Mouse (Mus musculus): ENCODE measurements around the gene Fbxw11. TPM values are rescaled to one million over a fixed set of nuclear protein-coding genes. Genes with fewer than 3 reads are reported as not detected.

Fbxw11 gene
- polyA plus RNA-seq, 1 experiment from 2014 or later = 19.2 TPM

DNA sequence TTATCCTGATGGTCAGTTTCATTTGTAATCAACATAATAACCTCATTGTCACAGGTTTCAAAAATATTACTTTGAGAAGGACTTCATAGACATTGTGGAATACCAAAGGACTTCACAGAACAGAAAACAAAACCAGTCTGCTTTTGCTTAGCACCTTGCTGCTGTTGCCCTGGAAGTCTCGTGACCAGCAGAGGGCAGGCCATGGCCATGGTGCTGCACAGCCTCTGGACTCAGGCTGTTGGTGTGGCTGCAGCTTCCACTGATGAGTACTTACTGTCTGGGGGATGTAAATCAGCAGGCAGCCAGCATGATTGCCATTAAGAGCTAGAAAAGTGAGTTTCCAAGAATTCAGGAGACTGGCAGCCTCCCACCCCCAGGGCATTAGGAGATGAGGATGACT lies 16.8 kb upstream of the Fbxw11 start:
- Histone ChIP-seq H3K36me3 (peaks cover 11% of the 10 kb centered on the region; the same call in 1 of the 2 replicates), H3K9ac (no peak overlapping the region), H3K4me3 (replicated peaks) (no peak overlapping the region), H3K4me2 (no peak overlapping the region), H3K27ac (no peak overlapping the region), H3K9me3 (replicated peaks) (no peaks in the 10 kb centered on the region), H3K27me3 (no peaks in the 10 kb centered on the region), H3K4me1 (replicated peaks) (no peaks in the 10 kb centered on the region)
- ATAC-seq (ENCODE audit: low read depth) (no peak), DNase-seq (no peak)
- WGBS (ENCODE audit: insufficient replicate concordance) = 20% methylated on average over 1 of the region's 1 CpGs

DNA sequence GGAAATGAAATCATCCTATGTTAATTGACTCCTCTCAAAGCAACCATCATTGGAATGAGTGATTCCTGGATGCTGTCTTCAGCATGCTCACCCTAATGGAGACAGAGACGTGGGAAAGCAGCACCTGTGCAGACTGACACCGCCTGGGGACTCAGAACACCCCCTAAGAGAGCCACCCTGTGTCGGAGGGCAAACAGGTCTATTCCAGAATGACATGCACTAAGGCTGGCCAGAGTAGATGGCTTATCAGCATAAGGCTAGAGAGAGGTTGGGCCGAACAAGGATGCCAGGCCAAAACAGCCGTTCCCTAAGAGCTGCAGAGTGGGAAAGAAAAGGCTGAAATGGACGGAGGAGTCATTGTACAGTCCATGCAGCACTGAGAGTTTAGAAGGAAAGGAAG lies 16.4 kb upstream of the Fbxw11 start:
- Histone ChIP-seq H3K27me3 (no peaks in the 10 kb centered on the region), H3K4me2 (no peak overlapping the region), H3K4me1 (replicated peaks) (no peaks in the 10 kb centered on the region), H3K9ac (no peak overlapping the region), H3K36me3 (peaks cover 11% of the 10 kb centered on the region; the same call in 1 of the 2 replicates), H3K27ac (no peak overlapping the region), H3K4me3 (replicated peaks) (no peak overlapping the region), H3K9me3 (replicated peaks) (no peaks in the 10 kb centered on the region)
- 65% methylated on average over 6 of the region's 6 CpGs for WGBS (ENCODE audit: insufficient replicate concordance)
- no peak for ATAC-seq (ENCODE audit: low read depth)
- DNase-seq = no peak

DNA sequence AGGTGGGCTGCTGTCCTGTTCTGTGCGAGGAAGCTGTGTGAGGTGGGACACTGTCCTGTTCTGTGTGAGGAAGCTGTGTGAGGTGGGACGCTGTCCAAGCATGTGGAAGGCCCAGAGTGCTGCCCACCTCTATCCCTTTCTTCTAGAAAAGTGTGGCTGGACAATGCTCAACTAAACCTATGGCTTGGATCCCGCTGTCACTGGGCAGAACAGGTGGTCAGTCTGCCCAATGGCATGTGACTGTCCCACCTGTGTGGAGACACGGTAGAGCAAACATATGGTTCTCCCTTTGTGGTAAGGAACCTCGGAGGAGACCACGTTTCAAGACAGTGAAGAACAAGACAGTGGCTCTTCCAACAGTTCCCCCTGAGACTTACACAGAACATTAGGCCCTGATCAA lies 14.6 kb upstream of the Fbxw11 start:
- H3K36me3 ChIP-seq = no peaks in the 10 kb centered on the region
- DNase-seq (no peak), ATAC-seq (ENCODE audit: low read depth) (no peak)
- no peak overlapping the region for H3K27ac ChIP-seq
- H3K4me1 ChIP-seq (replicated peaks) = no peaks in the 10 kb centered on the region
- WGBS (ENCODE audit: insufficient replicate concordance) = 45% methylated on average over 6 of the region's 6 CpGs
- no peak overlapping the region for H3K4me3 ChIP-seq (replicated peaks)
- no peak overlapping the region for H3K4me2 ChIP-seq
- H3K9ac ChIP-seq = no peak overlapping the region
- H3K27me3 ChIP-seq = no peaks in the 10 kb centered on the region
- H3K9me3 ChIP-seq (replicated peaks) = no peaks in the 10 kb centered on the region

DNA sequence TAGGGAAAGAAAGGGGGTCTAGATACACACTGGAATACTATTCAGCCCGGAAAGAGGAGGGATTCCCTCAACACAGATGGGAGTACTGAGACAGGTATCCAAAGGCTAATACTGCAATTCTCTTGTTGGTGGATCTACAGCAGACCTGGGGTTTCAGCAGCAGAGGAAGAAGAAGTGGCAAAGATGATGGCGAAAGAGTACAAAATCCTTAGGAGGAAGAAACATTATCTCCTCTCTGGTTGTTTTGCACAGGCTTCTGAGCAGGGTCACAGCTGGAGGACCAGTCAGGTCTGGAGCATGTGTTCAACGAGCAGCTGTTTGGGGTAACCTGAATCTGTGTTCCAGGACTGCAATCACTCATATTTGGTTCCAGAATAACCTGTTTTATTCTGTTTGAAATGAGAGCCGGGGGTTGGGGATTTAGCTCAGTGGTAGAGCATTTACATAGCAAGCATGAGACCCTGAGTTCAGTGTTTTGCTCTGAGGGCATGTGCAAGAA lies 12.8 kb upstream of the Fbxw11 start:
- H3K4me3 ChIP-seq (replicated peaks) = no peak overlapping the region
- no peak for DNase-seq
- H3K27me3 ChIP-seq = no peaks in the 10 kb centered on the region
- peaks cover 7% of the 10 kb centered on the region for H3K4me1 ChIP-seq (replicated peaks)
- H3K36me3 ChIP-seq = no peaks in the 10 kb centered on the region
- ATAC-seq (ENCODE audit: low read depth) = no peak
- H3K4me2 ChIP-seq = no peak overlapping the region
- H3K9me3 ChIP-seq (replicated peaks) = no peaks in the 10 kb centered on the region
- 52% methylated on average over 4 of the region's 4 CpGs for WGBS (ENCODE audit: insufficient replicate concordance)
- no peak overlapping the region for H3K9ac ChIP-seq
- no peak overlapping the region for H3K27ac ChIP-seq

DNA sequence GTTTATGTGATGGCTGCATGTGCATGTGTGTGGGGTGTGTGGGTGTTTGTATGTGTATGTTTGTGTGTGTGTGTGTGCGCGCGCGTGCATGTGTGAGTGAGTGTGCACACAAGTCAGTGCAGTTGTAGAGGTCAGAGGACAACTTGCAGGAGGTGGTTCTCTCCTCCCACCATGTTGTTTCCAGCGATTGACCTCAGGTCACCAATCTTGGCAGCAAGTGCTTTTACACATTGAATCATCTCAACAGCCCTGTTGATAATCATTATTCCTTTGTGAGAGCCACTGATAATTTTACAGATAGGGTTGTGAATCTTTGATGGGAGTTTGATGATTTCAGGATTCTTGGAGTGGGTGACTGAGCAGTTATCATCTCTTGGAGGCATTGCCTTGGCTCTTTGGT lies 9.9 kb upstream of the Fbxw11 start:
- WGBS (ENCODE audit: insufficient replicate concordance) = 94% methylated on average over 5 of the region's 5 CpGs
- Histone ChIP-seq H3K27ac (no peak overlapping the region), H3K9ac (no peak overlapping the region), H3K4me3 (replicated peaks) (no peak overlapping the region), H3K36me3 (no peaks in the 10 kb centered on the region), H3K27me3 (no peaks in the 10 kb centered on the region), H3K4me1 (replicated peaks) (peaks cover 28% of the 10 kb centered on the region), H3K4me2 (no peak overlapping the region), H3K9me3 (replicated peaks) (no peaks in the 10 kb centered on the region)
- DNase-seq = no peak
- ATAC-seq (ENCODE audit: low read depth) = no peak

DNA sequence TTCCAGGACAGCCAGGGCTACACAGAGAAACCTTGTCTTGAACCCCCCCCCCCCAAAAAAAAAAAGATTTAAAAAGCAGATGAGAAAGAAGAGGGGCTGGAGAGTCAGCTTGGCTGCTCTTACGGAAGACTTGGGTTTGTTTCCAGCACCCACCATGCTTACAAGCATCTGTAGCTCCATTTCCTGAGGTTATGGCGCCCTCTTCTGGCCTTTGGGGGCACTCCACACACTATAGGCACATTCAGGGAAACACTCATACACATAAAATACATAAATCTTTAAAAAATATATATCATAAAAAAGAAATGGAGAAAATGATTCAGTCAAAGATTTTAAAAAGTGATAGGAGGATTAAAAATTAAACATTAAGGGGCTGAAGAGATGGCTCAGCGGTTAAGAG lies 9.0 kb upstream of the Fbxw11 start:
- Histone ChIP-seq H3K9me3 (replicated peaks) (no peaks in the 10 kb centered on the region), H3K27ac (no peak overlapping the region), H3K4me1 (replicated peaks) (peaks cover 33% of the 10 kb centered on the region), H3K4me2 (no peak overlapping the region), H3K4me3 (replicated peaks) (no peak overlapping the region), H3K27me3 (no peaks in the 10 kb centered on the region), H3K9ac (no peak overlapping the region), H3K36me3 (no peaks in the 10 kb centered on the region)
- ATAC-seq (ENCODE audit: low read depth) (no peak), DNase-seq (no peak)
- 59% methylated on average over 3 of the region's 3 CpGs for WGBS (ENCODE audit: insufficient replicate concordance)

DNA sequence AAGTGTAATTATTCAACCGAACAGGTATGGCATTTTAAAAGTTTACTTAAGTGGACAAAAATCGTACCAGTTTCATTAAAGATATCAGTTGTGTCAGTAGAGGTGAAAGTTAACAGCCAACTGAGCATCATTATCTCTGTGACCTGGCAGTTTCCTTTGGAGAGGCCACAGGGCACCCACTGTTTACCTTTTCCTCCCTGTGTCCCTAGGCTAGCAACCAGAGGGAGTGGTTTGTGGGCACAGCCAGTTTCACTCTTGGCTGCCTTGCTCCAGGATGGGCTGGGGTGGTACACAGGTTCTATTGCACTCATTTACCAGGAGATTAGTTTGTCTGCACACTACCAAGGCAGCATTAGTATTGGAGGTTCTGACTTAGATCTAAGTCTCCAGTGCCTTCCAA lies 8.4 kb upstream of the Fbxw11 start:
- WGBS (ENCODE audit: insufficient replicate concordance) = 43% methylated on average over 2 of the region's 2 CpGs
- DNase-seq (no peak), ATAC-seq (ENCODE audit: low read depth) (0 out of 2 replicates have a peak, but pooled peaks have one; percentile 43)
- Histone ChIP-seq H3K9me3 (replicated peaks) (no peaks in the 10 kb centered on the region), H3K27me3 (no peaks in the 10 kb centered on the region), H3K9ac (no peak overlapping the region), H3K36me3 (no peaks in the 10 kb centered on the region), H3K4me1 (replicated peaks) (peaks cover 36% of the 10 kb centered on the region), H3K27ac (peak overlapping the region; percentile 54), H3K4me2 (no peak overlapping the region), H3K4me3 (replicated peaks) (no peak overlapping the region)

DNA sequence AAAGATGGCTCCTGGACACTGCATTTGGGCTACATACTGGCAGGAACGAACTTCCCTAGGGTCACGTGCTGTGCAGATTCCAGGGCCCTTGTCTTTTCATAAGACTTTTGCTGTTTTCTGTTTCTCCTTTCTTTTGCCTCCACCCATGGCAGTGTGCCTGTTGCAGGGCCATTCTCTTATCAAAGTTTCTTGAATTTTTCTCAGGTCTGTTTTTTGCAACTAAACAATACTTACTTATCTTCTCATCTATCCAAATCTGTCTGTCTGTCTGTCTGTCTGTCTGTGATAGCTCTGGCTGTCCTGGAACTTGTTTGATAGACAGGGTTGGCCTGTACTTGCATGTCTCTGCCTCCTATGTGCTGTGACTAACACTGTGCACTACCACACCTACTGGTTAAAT lies 7.7 kb upstream of the Fbxw11 start:
- Histone ChIP-seq H3K27me3 (no peaks in the 10 kb centered on the region), H3K36me3 (no peaks in the 10 kb centered on the region), H3K4me3 (replicated peaks) (no peak overlapping the region), H3K4me1 (replicated peaks) (peaks cover 37% of the 10 kb centered on the region), H3K9me3 (replicated peaks) (no peaks in the 10 kb centered on the region), H3K27ac (peak overlapping the region; percentile 54), H3K9ac (no peak overlapping the region), H3K4me2 (no peak overlapping the region)
- 31% methylated on average over 2 of the region's 2 CpGs for WGBS (ENCODE audit: insufficient replicate concordance)
- DNase-seq (no peak), ATAC-seq (ENCODE audit: low read depth) (peak; percentile 66)

DNA sequence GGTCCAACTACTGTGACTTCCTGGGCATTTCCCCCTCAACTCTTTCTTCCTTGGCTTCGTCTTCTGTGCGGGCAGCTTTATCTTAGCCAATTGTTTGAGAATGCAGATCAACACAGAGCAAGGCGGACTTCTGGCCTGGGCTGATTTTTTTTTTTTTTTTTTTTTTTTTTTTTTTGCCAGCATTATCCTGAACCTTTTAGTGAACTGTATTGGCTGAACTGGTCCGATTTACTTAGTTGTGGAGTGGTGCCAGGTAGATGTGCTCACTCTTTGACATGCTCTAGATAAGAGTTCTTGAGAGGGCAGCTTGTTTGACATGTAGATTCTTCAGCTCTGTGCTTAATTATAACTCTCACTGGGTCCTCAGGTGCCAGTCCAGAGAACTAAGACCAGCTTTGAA lies 6.2 kb upstream of the Fbxw11 start:
- Histone ChIP-seq H3K4me2 (no peak overlapping the region), H3K9ac (no peak overlapping the region), H3K36me3 (no peaks in the 10 kb centered on the region), H3K4me1 (replicated peaks) (peaks cover 51% of the 10 kb centered on the region), H3K9me3 (replicated peaks) (no peaks in the 10 kb centered on the region), H3K27ac (no peak overlapping the region), H3K27me3 (no peaks in the 10 kb centered on the region), H3K4me3 (replicated peaks) (no peak overlapping the region)
- DNase-seq = no peak
- WGBS (ENCODE audit: insufficient replicate concordance) = 18% methylated on average over 4 of the region's 4 CpGs
- no peak for ATAC-seq (ENCODE audit: low read depth)

DNA sequence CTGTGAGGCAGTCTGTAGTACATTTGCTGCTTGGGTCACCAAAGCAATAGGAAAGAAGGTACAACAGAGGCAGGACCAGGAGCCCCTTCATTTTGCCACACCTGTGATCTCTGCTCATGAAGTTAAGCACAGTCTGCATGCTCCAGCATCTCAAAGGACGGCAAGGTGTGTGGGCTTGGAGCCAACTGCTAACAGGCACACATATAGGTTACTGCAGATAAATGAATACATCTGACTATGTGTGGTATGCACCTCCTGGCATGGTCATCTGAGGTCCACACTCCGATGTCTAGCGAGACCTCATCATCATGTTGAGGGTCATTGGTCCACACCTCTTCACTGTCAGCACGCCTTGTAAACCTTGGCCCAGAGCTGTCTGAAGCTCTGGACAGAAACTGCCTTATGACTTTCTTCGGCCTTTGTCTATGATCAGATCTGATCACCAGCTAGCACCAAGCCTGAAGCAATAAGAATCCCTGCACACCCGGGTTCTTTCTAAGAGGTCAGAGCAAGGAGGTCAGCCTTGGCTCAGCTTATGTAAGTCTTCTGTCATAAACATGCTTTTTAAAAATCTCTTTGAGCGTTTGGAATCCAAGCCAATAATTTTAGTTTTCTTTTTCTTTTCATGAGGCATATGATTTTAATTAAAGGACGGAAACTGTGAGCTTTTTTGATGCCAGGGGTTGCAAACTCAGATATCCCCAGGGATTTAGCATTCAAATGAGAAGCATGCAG lies 3.8 kb upstream of the Fbxw11 start:
- H3K4me1 ChIP-seq (replicated peaks) = peaks cover 62% of the 10 kb centered on the region
- no peaks in the 10 kb centered on the region for H3K36me3 ChIP-seq
- no peak overlapping the region for H3K4me2 ChIP-seq
- H3K27me3 ChIP-seq = no peaks in the 10 kb centered on the region
- no peak overlapping the region for H3K9ac ChIP-seq
- 77% methylated on average over 8 of the region's 8 CpGs for WGBS (ENCODE audit: insufficient replicate concordance)
- ATAC-seq (ENCODE audit: low read depth) (no peak), DNase-seq (no peak)
- H3K4me3 ChIP-seq (replicated peaks) = no peak overlapping the region
- H3K27ac ChIP-seq = 0 out of 2 replicates have a peak overlapping the region, but pooled peaks have one; percentile 11
- H3K9me3 ChIP-seq (replicated peaks) = no peaks in the 10 kb centered on the region

DNA sequence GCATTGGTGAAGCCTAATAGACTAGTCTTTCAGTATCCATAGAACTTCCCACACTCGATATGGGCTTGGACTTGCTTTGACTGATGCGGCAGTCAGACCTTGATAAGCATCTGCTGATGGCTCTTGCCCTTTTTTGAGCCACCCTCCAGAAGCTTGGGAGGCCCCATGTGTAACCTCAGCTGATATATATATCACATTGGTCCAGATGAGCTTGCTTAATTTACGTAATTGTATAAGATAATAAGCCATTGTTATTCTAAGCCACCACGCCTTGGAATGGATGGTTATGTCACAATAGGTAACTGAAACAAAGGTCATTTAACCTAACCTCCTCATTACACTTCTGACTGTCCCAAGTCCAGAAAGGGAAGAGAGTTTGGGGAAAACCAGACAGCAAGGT lies 1.9 kb upstream of the Fbxw11 start:
- Histone ChIP-seq H3K36me3 (no peaks in the 10 kb centered on the region), H3K9ac (peak overlapping the region; percentile 99)

More for the DNA sequence above, 1.9 kb upstream of the Fbxw11 start:
- Histone ChIP-seq H3K4me3 (replicated peaks) (peak overlapping the region; percentile 98), H3K27ac (peak overlapping the region; percentile 97), H3K4me2 (peak overlapping the region; percentile 93), H3K27me3 (no peaks in the 10 kb centered on the region), H3K4me1 (replicated peaks) (peaks cover 55% of the 10 kb centered on the region), H3K9me3 (replicated peaks) (no peaks in the 10 kb centered on the region)
- peak; percentile 50 for DNase-seq
- WGBS (ENCODE audit: insufficient replicate concordance) = 25% methylated on average over 4 of the region's 4 CpGs
- ATAC-seq (ENCODE audit: low read depth) = no peak

Data from liver, embryonic 13.5 days (tissue).